Mouse (Mus musculus) gonadal fat pad, adult 2 months (tissue): ENCODE data around the gene Sema3f. TPM values are rescaled to one million over a fixed set of nuclear protein-coding genes. Genes with fewer than 3 reads are reported as not detected.

Experiments used
- DNase-seq: peaks from one replicate; pipeline ENCODE4 v3.0.0-alpha.2; 2012; ENCODE audit warnings: low read depth
- polyA plus RNA-seq: library from polyadenylated mRNA; depleted of rRNA; stranded (reverse); fragments of >200 nt; gene quantifications from 2 replicates; pipeline ENCODE4 v1.2.3, GENCODE M21; 2012; rRNA removed

Sema3f gene
- 59.8 and 64.0 TPM in 2 replicates for polyA plus RNA-seq

DNA sequence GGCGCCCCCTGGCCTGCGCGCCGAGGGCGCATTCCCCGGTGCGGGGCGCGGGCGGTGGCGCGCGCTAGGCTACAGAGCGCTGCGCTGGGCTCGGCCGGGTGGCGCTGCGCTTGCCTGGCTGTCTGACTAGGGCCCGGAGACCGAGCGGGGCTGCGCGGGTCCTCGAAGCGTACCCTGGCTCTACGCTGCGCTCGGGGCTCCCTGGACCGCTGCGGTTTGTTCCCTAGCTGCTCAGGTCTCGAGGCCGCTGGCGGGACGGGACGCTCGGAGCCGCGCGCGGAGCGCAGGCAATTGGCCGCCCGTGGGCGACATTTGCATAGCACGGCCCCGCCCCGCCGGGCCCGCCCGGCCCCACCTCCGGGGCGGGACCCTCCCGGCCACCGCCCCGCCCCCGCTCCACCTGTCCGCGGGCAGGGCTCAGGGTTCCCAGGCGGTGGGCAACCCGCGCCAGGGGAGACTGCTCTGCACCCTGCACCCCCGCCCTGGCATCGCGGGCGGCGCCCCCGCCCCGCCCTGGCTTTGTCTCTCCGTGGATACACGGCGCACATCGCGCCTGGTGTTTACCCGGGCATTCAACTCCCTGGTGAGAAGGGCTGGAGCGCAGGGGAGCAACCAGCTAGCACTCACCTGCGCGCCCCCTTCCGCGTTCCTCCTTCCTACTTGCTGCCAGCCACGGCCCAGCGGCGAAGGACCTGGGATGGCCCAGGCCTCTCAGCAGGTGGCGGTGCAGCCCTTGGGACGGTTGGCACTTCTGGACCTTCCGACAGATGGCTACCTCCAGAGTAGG is at the start of gene Sema3f:
TSS of gene Sema3f (minus strand) at position 779 of the 787 bp plus-strand sequence.
- DNase-seq: no peak

- no peak for DNase-seq
Measured at GRCm38 (mm10) chr9:107759593-107759992, 49.3 kb upstream of the Sema3f start.

DNA sequence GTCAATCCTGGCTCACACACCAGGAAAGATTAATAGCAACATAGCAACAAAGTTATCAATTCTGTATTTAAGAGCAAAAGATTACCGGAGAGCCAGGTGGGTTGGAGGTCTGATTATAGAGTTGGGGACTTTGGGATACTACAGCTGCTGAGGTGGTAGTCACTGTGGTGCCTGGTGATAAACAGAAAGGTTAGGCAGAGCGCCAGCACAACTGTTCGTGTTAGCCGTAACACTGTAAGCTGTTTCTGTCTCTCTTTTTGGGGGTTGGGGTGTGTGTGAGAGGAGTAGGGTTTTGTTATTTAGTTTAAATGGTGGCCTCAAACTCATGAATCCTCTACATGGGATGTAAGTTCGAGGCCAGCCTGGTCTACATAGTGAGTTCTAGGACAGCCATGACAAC is 40.1 kb upstream of the Sema3f start:
- no peak for DNase-seq

GRCm38 (mm10) chr9:107748063-107748462 is 37.8 kb upstream of the Sema3f start:
- DNase-seq: no peak

DNA sequence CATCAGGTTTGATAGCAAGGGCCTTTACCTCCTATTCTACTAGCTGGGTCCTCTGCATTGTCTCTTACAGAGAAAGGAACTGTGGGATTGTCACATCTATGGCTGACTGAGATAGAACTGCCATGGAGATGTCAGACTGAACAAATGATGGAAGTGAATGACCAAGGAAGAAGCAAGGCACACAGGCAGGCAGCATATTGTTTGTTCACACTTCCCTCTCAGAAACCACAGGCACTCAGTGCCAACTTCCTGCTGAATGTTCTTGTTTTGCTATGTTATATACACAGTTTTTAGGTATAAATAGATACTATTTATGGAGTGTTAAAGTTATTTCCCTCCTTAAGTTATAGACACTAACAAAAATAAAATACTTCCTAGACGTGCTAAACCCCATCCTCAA is 37.0 kb upstream of the Sema3f start:
- no peak for DNase-seq

DNA sequence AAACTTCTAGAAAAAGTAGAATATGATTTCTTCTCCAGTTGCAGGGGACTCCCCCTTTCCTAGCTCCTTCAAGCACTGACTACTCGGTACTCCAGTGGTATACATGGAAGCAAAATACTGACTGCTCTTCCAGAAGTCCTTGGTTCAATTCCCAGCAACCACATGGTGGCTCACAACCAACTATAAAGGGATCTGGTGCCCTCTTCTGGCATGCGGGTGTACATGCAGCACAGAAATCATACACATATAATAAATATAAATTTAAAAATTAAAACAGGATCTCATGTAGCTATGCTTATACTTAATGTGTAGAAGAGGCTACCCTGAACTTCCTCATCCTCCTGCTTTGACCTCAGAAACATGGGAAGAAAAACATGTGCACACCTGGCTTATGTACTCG is 36.4 kb upstream of the Sema3f start:
- DNase-seq: no peak

- DNase-seq: no peak
Measured at GRCm38 (mm10) chr9:107744061-107744460, 33.8 kb upstream of the Sema3f start.

DNA sequence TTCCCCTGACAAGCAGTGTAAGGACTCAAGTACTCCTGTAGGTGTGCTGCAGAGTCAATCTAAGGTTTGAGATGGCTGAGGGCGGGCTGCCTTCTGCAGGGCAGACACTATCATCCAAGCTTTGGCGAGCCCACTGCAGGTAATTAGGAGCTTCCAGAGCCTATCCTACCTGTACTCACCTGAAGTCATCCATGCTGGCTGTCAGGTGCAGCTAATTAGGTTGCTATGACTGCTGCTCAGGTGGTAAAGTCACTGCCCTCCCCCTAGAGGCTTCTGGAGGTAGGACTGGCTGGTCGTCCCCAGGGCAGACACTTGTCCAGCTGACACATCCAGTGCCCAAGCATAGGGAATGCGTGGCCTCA is 28.5 kb upstream of the Sema3f start:
- no peak for DNase-seq

- no peak for DNase-seq
Measured at GRCm38 (mm10) chr9:107738020-107738840, 28.0 kb upstream of the Sema3f start.

DNA sequence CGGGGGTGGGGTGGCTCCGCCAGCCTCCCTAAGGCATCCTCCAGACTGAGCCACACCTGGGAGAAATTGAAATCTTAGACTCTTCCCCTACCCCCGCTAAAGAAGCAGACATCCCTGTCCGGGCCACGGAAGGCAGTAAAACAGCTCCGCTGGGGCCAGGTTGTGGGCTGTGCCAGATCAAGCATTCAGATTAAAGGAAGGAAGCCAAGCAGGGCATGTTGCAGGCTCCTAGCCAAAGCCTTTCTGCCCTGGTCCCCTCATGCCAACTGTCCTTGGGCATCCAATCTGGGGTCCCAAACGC is 25.9 kb upstream of the Sema3f start:
- no peak for DNase-seq

GRCm38 (mm10) chr9:107735356-107736184 is 25.3 kb upstream of the Sema3f start:
- no peak for DNase-seq

- DNase-seq: no peak
Measured at GRCm38 (mm10) chr9:107734567-107734971, 24.3 kb upstream of the Sema3f start.

DNA sequence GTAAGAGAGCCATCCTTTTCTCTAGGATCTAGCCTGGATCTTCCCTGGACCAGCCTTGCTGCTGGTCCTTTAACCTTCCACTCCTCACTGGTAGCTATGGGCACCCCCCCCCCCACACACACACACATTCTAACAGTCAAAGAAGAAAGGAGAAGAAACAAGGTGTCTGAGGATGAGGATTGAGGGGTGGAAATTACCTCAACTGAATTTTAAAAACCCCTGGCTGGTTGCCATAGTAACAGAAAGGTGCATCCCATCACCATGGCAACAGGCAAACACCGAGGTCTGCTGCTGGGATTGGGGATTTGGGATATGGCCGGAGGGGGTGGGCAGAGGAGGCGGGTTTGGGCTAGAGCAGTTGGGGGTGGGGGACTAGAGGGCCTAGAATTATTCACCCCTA is 19.4 kb upstream of the Sema3f start:
- no peak for DNase-seq

DNA sequence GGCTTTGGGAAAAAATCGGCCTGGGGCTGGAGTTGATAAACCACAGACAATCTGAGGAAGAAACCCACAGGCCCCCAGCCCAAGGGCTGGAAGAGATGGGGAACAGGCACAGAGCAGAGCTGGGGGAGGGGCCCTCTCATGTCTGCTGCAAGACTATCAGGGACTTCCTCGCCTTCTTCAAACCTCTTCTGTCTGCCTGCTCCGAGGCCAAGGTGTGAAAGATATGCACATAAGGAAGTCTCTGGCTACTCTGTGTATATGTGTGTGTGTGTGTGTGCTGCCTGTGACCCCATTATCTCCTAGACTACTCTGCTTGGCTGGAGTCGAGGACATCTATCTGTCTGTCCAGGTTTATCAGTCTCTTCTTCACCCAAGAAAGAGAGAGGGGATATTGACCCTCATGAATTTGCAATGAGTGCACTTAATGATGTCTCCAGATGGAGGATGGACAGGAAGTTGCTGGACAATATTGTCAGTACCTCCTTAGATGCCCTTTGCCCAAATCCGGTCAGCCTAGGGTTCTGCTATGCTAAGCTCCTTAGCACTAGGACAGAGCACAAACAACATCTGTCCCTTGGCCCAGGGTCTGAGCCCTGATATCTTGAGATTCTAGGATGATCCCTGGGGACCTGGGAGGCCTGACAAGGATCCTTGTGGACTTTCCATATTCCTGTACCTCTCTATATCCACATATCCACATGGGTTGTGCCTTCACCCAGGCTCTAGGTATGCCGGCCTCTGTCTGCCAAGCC is 18.8 kb upstream of the Sema3f start:
- DNase-seq: no peak

- DNase-seq: no peak
Measured at GRCm38 (mm10) chr9:107727041-107727440, 16.8 kb upstream of the Sema3f start.

- no peak for DNase-seq
Measured at GRCm38 (mm10) chr9:107724796-107725195, 14.5 kb upstream of the Sema3f start.

DNA sequence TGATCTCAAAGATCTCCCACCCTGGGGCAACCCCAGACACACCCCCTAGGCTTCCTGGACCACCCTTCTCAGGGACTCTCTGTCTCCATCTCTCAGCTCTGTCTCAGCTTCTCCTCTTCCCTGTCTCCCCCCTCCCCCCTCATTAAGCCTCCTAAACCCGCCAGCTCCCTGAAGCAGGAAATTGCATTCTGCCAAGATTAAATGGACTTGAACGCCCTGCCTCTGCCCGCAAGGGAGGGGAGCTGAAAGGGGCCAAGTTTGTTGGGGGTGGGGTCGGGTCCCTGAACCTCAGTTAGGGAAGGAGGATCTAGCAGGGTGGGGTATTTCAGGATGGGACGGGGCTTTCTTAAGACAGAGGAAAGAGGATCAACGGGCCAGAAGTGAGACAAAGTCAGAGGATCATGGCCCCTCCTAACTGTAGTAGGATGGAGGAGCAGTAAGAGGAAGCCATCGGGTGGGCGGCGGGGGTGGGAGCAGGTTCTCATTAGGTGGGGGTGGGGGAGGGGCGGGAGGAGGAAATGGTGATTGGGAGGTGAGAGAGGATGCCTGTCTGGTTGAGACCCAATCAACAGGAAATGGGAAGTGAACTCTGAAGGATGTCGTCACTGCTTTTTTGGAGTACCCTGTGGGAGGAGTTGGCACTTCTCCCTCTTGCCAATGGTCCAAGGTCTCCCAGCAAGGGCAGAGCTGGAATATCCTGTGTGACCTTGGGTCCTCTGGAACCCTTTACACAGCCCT is 13.7 kb upstream of the Sema3f start:
- DNase-seq: no peak

DNA sequence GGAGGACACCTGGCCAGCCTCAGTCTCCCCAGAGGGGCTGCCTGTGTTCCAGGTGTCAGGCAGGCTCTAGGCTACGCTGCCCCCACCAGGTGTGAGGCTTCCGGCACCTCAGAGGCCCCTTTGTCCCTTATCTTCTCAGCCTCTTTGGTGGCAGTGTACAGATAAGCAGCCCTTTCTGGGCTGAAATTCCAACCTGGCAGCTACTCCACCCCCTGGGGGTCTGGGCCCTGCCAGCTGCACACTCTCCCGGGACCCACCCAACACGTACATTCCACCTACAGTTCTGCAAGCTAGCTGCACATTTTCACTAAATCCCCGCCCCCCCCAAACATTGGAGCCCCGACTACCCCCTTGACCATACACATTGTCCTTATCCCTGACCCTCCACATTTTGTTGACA is 13.0 kb upstream of the Sema3f start:
- DNase-seq: no peak

- no peak for DNase-seq
Measured at GRCm38 (mm10) chr9:107718781-107719540, 8.7 kb upstream of the Sema3f start.

- no peak for DNase-seq
Measured at GRCm38 (mm10) chr9:107716951-107717350, 6.7 kb upstream of the Sema3f start.
